Mouse (Mus musculus): Measurements from ENCODE around the gene Lrmp. TPM values are rescaled to one million over a fixed set of nuclear protein-coding genes. Genes with fewer than 3 reads are reported as not detected.

The Lrmp gene
- polyA plus RNA-seq, 1 experiment from 2014 or later: 1.4 TPM

- Histone ChIP-seq H3K36me3 (ENCODE audit: insufficient read depth) (no peaks in the 10 kb centered on the region), H3K9me3 (ENCODE audit: low read depth, low read length) (no peaks in the 10 kb centered on the region), H3K27ac (ENCODE audit: low read depth) (no peak overlapping the region), H3K27me3 (ENCODE audit: insufficient read depth, low read length) (no peaks in the 10 kb centered on the region), H3K4me2 (no peak overlapping the region), H3K4me3 (ENCODE audit: low read depth, low read length) (no peak overlapping the region), H3K9ac (no peak overlapping the region), H3K4me1 (ENCODE audit: insufficient read depth) (no peaks in the 10 kb centered on the region)
- WGBS: 62% methylated on average over 4 of the region's 4 CpGs
- TF ChIP-seq CTCF (IDR thresholded peaks at IDR 0.05; ENCODE audit: low read depth): no peak
- ATAC-seq (ENCODE audit: insufficient read depth) (no peak), DNase-seq (no peak)
Measured at GRCm38 (mm10) chr6:145158619-145159018, 43.2 kb downstream of the Lrmp start.

DNA sequence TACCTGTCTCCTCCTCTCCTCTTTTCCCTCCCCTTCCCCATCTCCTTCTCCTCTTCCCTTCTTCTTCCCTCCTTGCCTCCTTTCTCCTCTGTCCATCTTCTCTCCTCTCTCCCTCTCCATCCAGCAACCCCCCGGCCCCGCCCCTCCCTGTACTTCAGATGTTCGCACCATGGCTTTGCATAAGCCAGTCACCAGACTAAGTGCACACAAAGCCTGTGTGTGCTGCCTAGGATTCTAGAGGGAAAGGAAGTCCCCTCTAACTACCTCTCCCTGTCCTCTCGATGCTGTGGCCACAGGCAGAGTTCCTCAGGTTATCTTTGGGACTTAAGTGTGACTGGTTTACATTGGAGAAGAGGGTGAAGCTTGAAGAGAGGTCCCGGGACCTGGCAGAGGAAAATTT is 45.1 kb downstream of the Lrmp start:
- Histone ChIP-seq H3K36me3 (ENCODE audit: insufficient read depth) (no peaks in the 10 kb centered on the region), H3K4me1 (ENCODE audit: insufficient read depth) (no peaks in the 10 kb centered on the region), H3K27me3 (ENCODE audit: insufficient read depth, low read length) (no peaks in the 10 kb centered on the region), H3K4me2 (no peak overlapping the region), H3K9me3 (ENCODE audit: low read depth, low read length) (no peaks in the 10 kb centered on the region), H3K27ac (ENCODE audit: low read depth) (no peak overlapping the region), H3K4me3 (ENCODE audit: low read depth, low read length) (no peak overlapping the region), H3K9ac (no peak overlapping the region)
- DNase-seq: no peak
- ATAC-seq (ENCODE audit: insufficient read depth): no peak
- WGBS: 39% methylated on average over 5 of the region's 5 CpGs
- TF ChIP-seq CTCF (IDR thresholded peaks at IDR 0.05; ENCODE audit: low read depth): no peak

GRCm38 (mm10) chr6:145171892-145172606 is 56.6 kb downstream of the Lrmp start:
- Histone ChIP-seq H3K9ac (no peak overlapping the region), H3K4me2 (no peak overlapping the region), H3K4me1 (ENCODE audit: insufficient read depth) (peaks cover 7% of the 10 kb centered on the region), H3K4me3 (ENCODE audit: low read depth, low read length) (no peak overlapping the region), H3K36me3 (ENCODE audit: insufficient read depth) (no peaks in the 10 kb centered on the region), H3K27me3 (ENCODE audit: insufficient read depth, low read length) (0 out of 2 replicates have a peak, but pooled peaks cover 5% of the 10 kb centered on the region), H3K27ac (ENCODE audit: low read depth) (no peak overlapping the region), H3K9me3 (ENCODE audit: low read depth, low read length) (no peaks in the 10 kb centered on the region)
- DNase-seq (no peak), ATAC-seq (ENCODE audit: insufficient read depth) (no peak)
- no peak for TF ChIP-seq CTCF (IDR thresholded peaks at IDR 0.05; ENCODE audit: low read depth)
- WGBS: 44% methylated on average over 14 of the region's 14 CpGs

GRCm38 (mm10) chr6:145173781-145174191 is 58.3 kb downstream of the Lrmp start:
- Histone ChIP-seq H3K9me3 (ENCODE audit: low read depth, low read length) (no peaks in the 10 kb centered on the region), H3K27me3 (ENCODE audit: insufficient read depth, low read length) (0 out of 2 replicates have a peak, but pooled peaks cover 5% of the 10 kb centered on the region), H3K9ac (no peak overlapping the region), H3K4me1 (ENCODE audit: insufficient read depth) (peaks cover 7% of the 10 kb centered on the region), H3K27ac (ENCODE audit: low read depth) (no peak overlapping the region), H3K36me3 (ENCODE audit: insufficient read depth) (no peaks in the 10 kb centered on the region), H3K4me3 (ENCODE audit: low read depth, low read length) (no peak overlapping the region), H3K4me2 (peak overlapping the region; percentile 44)
- DNase-seq (peak; percentile 93), ATAC-seq (ENCODE audit: insufficient read depth) (peak; percentile 84)
- no peak for TF ChIP-seq CTCF (IDR thresholded peaks at IDR 0.05; ENCODE audit: low read depth)
- 5% methylated on average over 11 of the region's 11 CpGs for WGBS

DNA sequence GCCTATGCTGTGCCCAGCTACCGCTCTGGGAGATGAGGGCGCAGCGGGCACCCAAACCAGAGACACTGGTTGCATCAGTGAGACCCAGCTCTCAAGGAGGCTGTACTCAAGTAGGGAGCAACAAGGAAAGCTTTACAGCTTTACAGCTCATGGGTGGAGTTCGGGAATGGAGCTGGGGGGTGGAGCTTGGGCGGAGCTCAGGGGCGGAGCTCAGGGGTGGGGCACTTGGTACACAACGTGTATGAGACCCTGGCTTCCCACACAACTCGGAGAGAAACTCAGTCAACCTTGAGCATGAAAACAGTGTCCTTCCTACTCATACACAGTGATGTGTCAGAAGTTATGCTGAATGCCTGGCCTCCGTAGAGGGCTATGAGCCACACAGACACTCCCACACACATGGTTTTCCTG is 60.1 kb downstream of the Lrmp start:
- no peak overlapping the region for H3K9ac ChIP-seq
- DNase-seq (peak; percentile 24), ATAC-seq (ENCODE audit: insufficient read depth) (peak; percentile 8; the same call in 1 of the 2 replicates)
- no peak for TF ChIP-seq CTCF (IDR thresholded peaks at IDR 0.05; ENCODE audit: low read depth)
- 38% methylated on average over 9 of the region's 9 CpGs for WGBS
- H3K27me3 ChIP-seq (ENCODE audit: insufficient read depth, low read length): 0 out of 2 replicates have a peak, but pooled peaks cover 5% of the 10 kb centered on the region
- no peaks in the 10 kb centered on the region for H3K9me3 ChIP-seq (ENCODE audit: low read depth, low read length)
- no peak overlapping the region for H3K27ac ChIP-seq (ENCODE audit: low read depth)
- no peak overlapping the region for H3K4me3 ChIP-seq (ENCODE audit: low read depth, low read length)
- H3K4me1 ChIP-seq (ENCODE audit: insufficient read depth): peaks cover 7% of the 10 kb centered on the region
- no peak overlapping the region for H3K4me2 ChIP-seq
- no peaks in the 10 kb centered on the region for H3K36me3 ChIP-seq (ENCODE audit: insufficient read depth)

GRCm38 (mm10) chr6:145176474-145176873 is 61.0 kb downstream of the Lrmp start:
- peaks cover 7% of the 10 kb centered on the region for H3K4me1 ChIP-seq (ENCODE audit: insufficient read depth)
- H3K4me2 ChIP-seq: no peak overlapping the region
- TF ChIP-seq CTCF (IDR thresholded peaks at IDR 0.05; ENCODE audit: low read depth): no peak
- no peak overlapping the region for H3K27ac ChIP-seq (ENCODE audit: low read depth)
- H3K27me3 ChIP-seq (ENCODE audit: insufficient read depth, low read length): 0 out of 2 replicates have a peak, but pooled peaks cover 5% of the 10 kb centered on the region
- H3K9ac ChIP-seq: no peak overlapping the region
- ATAC-seq (ENCODE audit: insufficient read depth): no peak
- H3K4me3 ChIP-seq (ENCODE audit: low read depth, low read length): no peak overlapping the region
- H3K36me3 ChIP-seq (ENCODE audit: insufficient read depth): no peaks in the 10 kb centered on the region
- H3K9me3 ChIP-seq (ENCODE audit: low read depth, low read length): no peaks in the 10 kb centered on the region
- 61% methylated on average over 10 of the region's 10 CpGs for WGBS
- no peak for DNase-seq

- no peak overlapping the region for H3K4me2 ChIP-seq
- ATAC-seq (ENCODE audit: insufficient read depth) (peak; percentile 36; the same call in 1 of the 2 replicates), DNase-seq (peak; percentile 84)
- H3K4me1 ChIP-seq (ENCODE audit: insufficient read depth): no peaks in the 10 kb centered on the region
- no peak overlapping the region for H3K9ac ChIP-seq
- 25% methylated on average over 6 of the region's 6 CpGs for WGBS
- 0 out of 2 replicates have a peak, but pooled peaks cover 5% of the 10 kb centered on the region for H3K27me3 ChIP-seq (ENCODE audit: insufficient read depth, low read length)
- H3K36me3 ChIP-seq (ENCODE audit: insufficient read depth): no peaks in the 10 kb centered on the region
- H3K4me3 ChIP-seq (ENCODE audit: low read depth, low read length): no peak overlapping the region
- H3K9me3 ChIP-seq (ENCODE audit: low read depth, low read length): no peaks in the 10 kb centered on the region
- no peak overlapping the region for H3K27ac ChIP-seq (ENCODE audit: low read depth)
- peak; percentile 81 for TF ChIP-seq CTCF (IDR thresholded peaks at IDR 0.05; ENCODE audit: low read depth)
Measured at GRCm38 (mm10) chr6:145179665-145180064, 64.2 kb downstream of the Lrmp start.
